Mouse (Mus musculus) forebrain, postnatal 0 days (tissue): ENCODE measurements around the gene C2. TPM values are rescaled to one million over a fixed set of nuclear protein-coding genes. Genes with fewer than 3 reads are reported as not detected.
A peak's percentile ranks its signal among the peaks of the same experiment; 100 is the strongest.

Source experiments
- ATAC-seq: fragments of 200-750 bp; cut with Nextera tagmentation; 2 replicates; pipeline ENCODE4 v1.8.0; 2017; ENCODE audit warnings: mild to moderate bottlenecking, moderate library complexity
- DNase-seq: peaks from one replicate; pipeline ENCODE4 v3.0.0-alpha.2; 2015
- H3K27ac ChIP-seq: fragments of 300-500 bp; sonication (generic); 2 replicates; pipeline ENCODE4 v1.5.1; 2014; ENCODE audit warnings: low read depth, mild to moderate bottlenecking, antibody characterized with exemption, low read length, moderate library complexity, mixed read lengths
- H3K27me3 ChIP-seq: fragments of 300-500 bp; sonication (generic); 2 replicates; pipeline ENCODE4 v1.6.1; 2014; ENCODE audit warnings: mild to moderate bottlenecking, low read length, mixed read lengths; ENCODE audit not compliant: insufficient read depth
- H3K36me3 ChIP-seq: fragments of 300-500 bp; sonication (generic); 2 replicates; pipeline ENCODE4 v1.6.1; 2014; ENCODE audit warnings: mild to moderate bottlenecking, moderate library complexity; ENCODE audit not compliant: insufficient read depth
- H3K4me1 ChIP-seq: fragments of 300-500 bp; sonication (generic); 2 replicates; pipeline ENCODE4 v1.6.1; 2014; ENCODE audit warnings: antibody characterized with exemption; ENCODE audit not compliant: insufficient read depth
- H3K4me2 ChIP-seq: fragments of 300-500 bp; sonication (generic); 2 replicates; pipeline ENCODE4 v1.6.1; 2014; ENCODE audit warnings: low read depth, mild to moderate bottlenecking, moderate library complexity
- H3K4me3 ChIP-seq: fragments of 300-500 bp; sonication (generic); 2 replicates; pipeline ENCODE4 v1.5.1; 2014; ENCODE audit warnings: low read depth, low read length, mixed read lengths
- H3K9ac ChIP-seq: fragments of 300-500 bp; sonication (generic); 2 replicates; pipeline ENCODE4 v1.6.1; 2014; ENCODE audit warnings: mild to moderate bottlenecking
- H3K9me3 ChIP-seq: fragments of 300-500 bp; sonication (generic); 2 replicates; pipeline ENCODE4 v1.6.1; 2016; ENCODE audit warnings: low read length
- CTCF ChIP-seq: sonication (generic); IDR thresholded peaks from 2 replicates; pipeline ENCODE4 v1.5.1; 2016; ENCODE audit warnings: antibody characterized with exemption, control low read depth, low read depth
- WGBS: fragments of 180-500 bp; shearing (Covaris S2); extraction: QIAGEN DNeasy Blood & Tissue Kit; methylation state at CpG from one replicate; pipeline ENCODE4 v1.1.7; 2014; 5-methylcytosine and 5-hydroxymethylcytosine counted together
- polyA plus RNA-seq: library from polyadenylated mRNA; unstranded; fragments of >200 nt; fragmentation: Nextera tagmentation; extraction: Ambion mirVana; gene quantifications from 2 replicates; pipeline ENCODE4 v1.2.1, GENCODE M21; 2015
- total RNA-seq: library from RNA; depleted of rRNA; stranded (reverse); fragments of >200 nt; gene quantifications from 2 replicates; pipeline ENCODE4 v1.2.3, GENCODE M21; 2014

C2 gene
- total and polyA plus RNA-seq, 2 experiments from 2014 or later = 3.5 to 6.1 TPM

GRCm38 (mm10) chr17:34849722-34850516 is 48.1 kb downstream of the C2 start, which contains the start of the genes Skiv2l and Nelfe:
TSS of gene Skiv2l (minus strand) at chr17:34850210.
TSS of gene Nelfe (plus strand) at chr17:34850391.
- DNase-seq = peak; percentile 99
- Histone ChIP-seq H3K4me2 (peak within 1 kb of the TSS; percentile 77), H3K36me3 (peaks cover 61% of the 10 kb centered on the region), H3K27me3 (no peaks in the 10 kb centered on the region), H3K4me1 (0 out of 2 replicates have a peak, but pooled peaks cover 10% of the 10 kb centered on the region), H3K9me3 (no peaks in the 10 kb centered on the region), H3K4me3 (peak within 1 kb of the TSS; percentile 68), H3K9ac (peak within 1 kb of the TSS; percentile 75), H3K27ac (peak within 1 kb of the TSS; percentile 5; the same call in 1 of the 2 replicates)
- peak; percentile 99 for ATAC-seq
- WGBS = under 1% methylated on average over 60 of the region's 65 CpGs
- TF ChIP-seq CTCF = no peak

- Histone ChIP-seq H3K36me3 (peaks cover 60% of the 10 kb centered on the region), H3K9me3 (no peaks in the 10 kb centered on the region), H3K27ac (no peak overlapping the region), H3K27me3 (no peaks in the 10 kb centered on the region), H3K4me3 (no peak overlapping the region), H3K4me2 (no peak overlapping the region), H3K4me1 (0 out of 2 replicates have a peak, but pooled peaks cover 10% of the 10 kb centered on the region), H3K9ac (no peak overlapping the region)
- no peak for ATAC-seq
- 94% methylated on average over 7 of the region's 7 CpGs for WGBS
- DNase-seq = no peak
- TF ChIP-seq CTCF = no peak
Measured at GRCm38 (mm10) chr17:34847615-34848014, 50.5 kb downstream of the C2 start.

GRCm38 (mm10) chr17:34847192-34847591 is 50.9 kb downstream of the C2 start:
- Histone ChIP-seq H3K9me3 (no peaks in the 10 kb centered on the region), H3K27me3 (no peaks in the 10 kb centered on the region), H3K4me3 (no peak overlapping the region), H3K27ac (no peak overlapping the region), H3K9ac (no peak overlapping the region), H3K4me1 (0 out of 2 replicates have a peak, but pooled peaks cover 10% of the 10 kb centered on the region), H3K36me3 (peaks cover 59% of the 10 kb centered on the region), H3K4me2 (no peak overlapping the region)
- TF ChIP-seq CTCF = no peak
- ATAC-seq (no peak), DNase-seq (no peak)
- WGBS = 87% methylated on average over 6 of the region's 6 CpGs

GRCm38 (mm10) chr17:34844884-34845283 is 53.2 kb downstream of the C2 start:
- H3K4me3 ChIP-seq = no peak overlapping the region
- DNase-seq (no peak), ATAC-seq (no peak)
- TF ChIP-seq CTCF = no peak
- 91% methylated on average over 13 of the region's 13 CpGs for WGBS
- no peak overlapping the region for H3K4me2 ChIP-seq
- no peaks in the 10 kb centered on the region for H3K9me3 ChIP-seq
- no peak overlapping the region for H3K27ac ChIP-seq
- H3K27me3 ChIP-seq = no peaks in the 10 kb centered on the region
- H3K9ac ChIP-seq = no peak overlapping the region
- peaks cover 80% of the 10 kb centered on the region for H3K36me3 ChIP-seq
- 0 out of 2 replicates have a peak, but pooled peaks cover 5% of the 10 kb centered on the region for H3K4me1 ChIP-seq

DNA sequence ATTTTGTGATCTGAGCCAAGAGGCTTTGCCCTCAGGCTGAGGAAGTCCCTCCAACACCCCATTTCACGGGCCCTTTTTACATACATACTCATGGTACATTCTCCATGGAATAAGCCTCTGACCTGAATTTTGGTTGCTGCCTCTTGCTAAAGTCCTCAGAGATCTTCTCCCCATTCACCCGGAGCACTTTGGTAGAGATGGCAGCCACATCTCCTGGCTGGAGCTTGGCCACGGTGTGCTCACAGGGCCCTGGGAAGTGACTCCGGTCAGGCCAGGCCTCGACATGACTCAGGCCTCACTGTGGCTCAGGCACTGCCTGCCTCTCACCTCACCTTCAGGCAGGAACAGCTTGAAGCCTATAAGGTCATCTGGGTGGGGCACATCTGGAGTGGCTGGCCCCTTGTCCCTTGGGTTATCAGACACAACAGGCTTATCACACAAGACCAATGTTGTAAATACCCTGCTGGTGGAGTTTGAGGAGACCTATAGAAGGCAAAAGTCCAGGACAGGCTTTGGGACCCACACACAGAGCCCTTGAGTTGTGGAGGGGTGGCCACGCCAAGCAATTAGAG is 57.2 kb downstream of the C2 start:
- no peak for DNase-seq
- H3K4me3 ChIP-seq = no peak overlapping the region
- no peak overlapping the region for H3K9ac ChIP-seq
- no peak for ATAC-seq
- TF ChIP-seq CTCF = no peak
- peaks cover 71% of the 10 kb centered on the region for H3K36me3 ChIP-seq
- 85% methylated on average over 6 of the region's 6 CpGs for WGBS
- H3K4me1 ChIP-seq = 0 out of 2 replicates have a peak, but pooled peaks cover 10% of the 10 kb centered on the region
- H3K4me2 ChIP-seq = no peak overlapping the region
- H3K27ac ChIP-seq = no peak overlapping the region
- H3K27me3 ChIP-seq = no peaks in the 10 kb centered on the region
- no peaks in the 10 kb centered on the region for H3K9me3 ChIP-seq

DNA sequence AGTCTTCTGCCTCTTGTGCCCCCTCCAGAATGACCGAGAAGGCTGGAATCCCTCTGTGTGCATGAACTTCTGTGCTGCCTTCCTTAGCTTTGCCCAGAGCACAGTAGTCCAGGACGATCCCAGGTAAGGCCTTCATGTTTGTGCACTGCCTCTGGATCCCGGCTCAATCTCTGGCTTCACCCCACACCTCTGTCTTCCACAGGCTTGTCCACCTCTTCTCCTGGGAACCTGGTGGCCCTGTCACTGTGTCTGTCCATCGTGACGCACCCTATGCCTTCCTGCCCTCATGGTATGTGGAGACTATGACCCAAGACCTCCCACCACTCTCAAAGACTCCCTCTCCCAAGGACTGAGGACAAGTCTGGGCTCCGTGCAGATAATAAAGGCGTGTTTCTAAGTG is 59.3 kb downstream of the C2 start:
- no peaks in the 10 kb centered on the region for H3K9me3 ChIP-seq
- peaks cover 51% of the 10 kb centered on the region for H3K36me3 ChIP-seq
- H3K4me1 ChIP-seq = 0 out of 2 replicates have a peak, but pooled peaks cover 14% of the 10 kb centered on the region
- no peaks in the 10 kb centered on the region for H3K27me3 ChIP-seq
- no peak overlapping the region for H3K4me3 ChIP-seq
- DNase-seq (no peak), ATAC-seq (no peak)
- no peak for TF ChIP-seq CTCF
- 90% methylated on average over 7 of the region's 7 CpGs for WGBS
- no peak overlapping the region for H3K27ac ChIP-seq
- H3K9ac ChIP-seq = no peak overlapping the region
- no peak overlapping the region for H3K4me2 ChIP-seq
